Mouse (Mus musculus) embryonic facial prominence, embryonic 12.5 days (tissue): ENCODE measurements at regions not wholly inside any gene's neighbourhood (a gene's known extent, or its start where the extent isn't known, plus 50 kb on each side); places are given as distances from the start of the nearest gene placed in this dataset.
A peak's percentile ranks its signal among the peaks of the same experiment; 100 is the strongest.

Experiments
- ATAC-seq: fragments of 200-750 bp; cut with Nextera tagmentation; 2 replicates; pipeline ENCODE4 v1.8.0; 2017; ENCODE audit not compliant: insufficient number of reproducible peaks, insufficient read depth, low FRiP score, low TSS enrichment
- H3K27ac ChIP-seq: fragments of 300-500 bp; sonication (generic); 2 replicates; pipeline ENCODE4 v1.5.1; 2016; ENCODE audit warnings: mild to moderate bottlenecking
- H3K27me3 ChIP-seq: fragments of 300-500 bp; sonication (generic); 2 replicates; pipeline ENCODE4 v1.6.1; 2016; ENCODE audit warnings: mild to moderate bottlenecking, moderate library complexity
- H3K36me3 ChIP-seq: fragments of 300-500 bp; sonication (generic); 2 replicates; pipeline ENCODE4 v1.6.1; 2016; ENCODE audit warnings: mild to moderate bottlenecking
- H3K4me1 ChIP-seq: fragments of 300-500 bp; sonication (generic); 2 replicates; pipeline ENCODE4 v1.6.1; 2016
- H3K4me2 ChIP-seq: fragments of 300-500 bp; sonication (generic); replicated peaks from 2 replicates; pipeline ENCODE4 v1.6.1; 2016; ENCODE audit warnings: mild to moderate bottlenecking, moderate library complexity
- H3K4me3 ChIP-seq: fragments of 300-500 bp; sonication (generic); 2 replicates; pipeline ENCODE4 v1.5.1; 2016; ENCODE audit warnings: mild to moderate bottlenecking
- H3K9ac ChIP-seq: fragments of 300-500 bp; sonication (generic); 2 replicates; pipeline ENCODE4 v1.6.1; 2016; ENCODE audit warnings: mild to moderate bottlenecking, moderate library complexity
- H3K9me3 ChIP-seq: fragments of 300-500 bp; sonication (generic); 2 replicates; pipeline ENCODE4 v1.6.1; 2016; ENCODE audit warnings: mild to moderate bottlenecking, moderate library complexity
- WGBS: fragments of 180-500 bp; shearing (Covaris S2); methylation state at CpG from one replicate; pipeline ENCODE4 v1.1.7; 2016; 5-methylcytosine and 5-hydroxymethylcytosine counted together

- H3K9ac ChIP-seq: no peak overlapping the region
- H3K4me3 ChIP-seq: no peak overlapping the region
- H3K36me3 ChIP-seq: no peaks in the 10 kb centered on the region
- H3K9me3 ChIP-seq: no peaks in the 10 kb centered on the region
- H3K27ac ChIP-seq: no peak overlapping the region
- no peaks in the 10 kb centered on the region for H3K4me1 ChIP-seq
- no peak for ATAC-seq
- WGBS: 68% methylated on average over 2 of the region's 2 CpGs
- H3K27me3 ChIP-seq: no peaks in the 10 kb centered on the region
- no peak overlapping the region for H3K4me2 ChIP-seq
Observed at GRCm38 (mm10) chr15:93091396-93091795, 183.6 kb downstream of the Gxylt1 start.

- no peak for ATAC-seq
- H3K9me3 ChIP-seq: no peaks in the 10 kb centered on the region
- no peak overlapping the region for H3K4me3 ChIP-seq
- H3K4me2 ChIP-seq: no peak overlapping the region
- 37% methylated on average over 13 of the region's 13 CpGs for WGBS
- H3K27ac ChIP-seq: no peak overlapping the region
- no peaks in the 10 kb centered on the region for H3K36me3 ChIP-seq
- H3K9ac ChIP-seq: no peak overlapping the region
- 0 out of 2 replicates have a peak, but pooled peaks cover 5% of the 10 kb centered on the region for H3K4me1 ChIP-seq
- no peaks in the 10 kb centered on the region for H3K27me3 ChIP-seq
Observed at GRCm38 (mm10) chr15:93089347-93089746, 185.6 kb downstream of the Gxylt1 start.

- 0 out of 2 replicates have a peak, but pooled peaks have one; percentile 41 for ATAC-seq
- H3K4me1 ChIP-seq: 0 out of 2 replicates have a peak, but pooled peaks cover 5% of the 10 kb centered on the region
- 44% methylated on average over 14 of the region's 14 CpGs for WGBS
- no peaks in the 10 kb centered on the region for H3K27me3 ChIP-seq
- H3K36me3 ChIP-seq: no peaks in the 10 kb centered on the region
- H3K9me3 ChIP-seq: no peaks in the 10 kb centered on the region
- no peak overlapping the region for H3K4me2 ChIP-seq
- no peak overlapping the region for H3K9ac ChIP-seq
- no peak overlapping the region for H3K4me3 ChIP-seq
- H3K27ac ChIP-seq: no peak overlapping the region
Observed at GRCm38 (mm10) chr15:93084967-93085617, 189.9 kb downstream of the Gxylt1 start.

GRCm38 (mm10) chr15:93074070-93074469 is 200.9 kb downstream of the Gxylt1 start:
- Histone ChIP-seq H3K9ac (no peak overlapping the region), H3K27me3 (no peaks in the 10 kb centered on the region), H3K4me3 (no peak overlapping the region), H3K27ac (no peak overlapping the region), H3K36me3 (no peaks in the 10 kb centered on the region), H3K9me3 (no peaks in the 10 kb centered on the region), H3K4me2 (no peak overlapping the region), H3K4me1 (no peaks in the 10 kb centered on the region)
- ATAC-seq: no peak
- 52% methylated on average over 6 of the region's 6 CpGs for WGBS

DNA sequence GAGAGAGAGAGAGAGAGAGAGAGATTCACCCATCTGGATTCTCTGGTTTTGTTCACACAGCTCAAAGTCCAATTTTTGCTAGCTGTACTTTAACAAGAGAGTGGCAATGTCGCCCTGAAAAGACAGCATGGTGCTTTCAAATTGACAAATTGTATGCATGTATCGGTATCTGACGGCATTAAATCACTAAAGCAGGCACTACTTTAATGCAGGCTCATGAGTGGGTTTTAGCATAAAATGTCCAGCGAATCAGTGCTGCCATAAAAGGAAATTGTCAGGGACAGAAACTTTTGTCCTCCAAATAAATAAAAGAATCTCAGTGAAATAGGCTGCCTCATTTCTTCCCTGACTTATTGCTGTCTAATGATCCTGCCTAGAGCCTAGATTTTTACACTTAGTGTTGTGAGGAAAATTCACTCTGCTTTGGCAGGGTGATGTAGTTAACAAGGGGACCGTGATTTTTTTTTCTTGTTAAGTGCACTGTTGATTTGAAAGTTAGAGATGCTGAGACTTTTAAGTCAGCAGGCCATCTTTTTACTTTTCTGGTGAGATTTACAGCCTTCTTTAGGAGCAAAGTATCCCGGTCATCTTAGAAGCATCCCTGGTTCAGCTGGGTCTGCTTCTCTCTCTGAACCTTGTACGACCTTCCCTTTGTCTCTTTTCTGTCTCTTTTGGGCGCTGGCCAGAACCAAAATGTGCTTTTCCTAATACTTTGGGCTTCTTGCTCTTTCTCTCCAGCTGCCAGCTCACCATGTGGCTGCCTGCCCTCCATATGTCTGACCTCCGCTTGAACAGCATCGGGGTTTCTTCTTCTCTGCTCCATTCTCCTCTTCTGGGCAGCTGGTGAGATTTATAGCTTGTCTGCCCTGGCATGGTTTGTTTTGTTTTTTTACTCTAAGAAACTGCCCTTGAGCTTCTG is 212.5 kb downstream of the Gxylt1 start:
- Histone ChIP-seq H3K4me1 (no peaks in the 10 kb centered on the region), H3K27ac (no peak overlapping the region), H3K36me3 (no peaks in the 10 kb centered on the region), H3K4me2 (no peak overlapping the region), H3K9me3 (no peaks in the 10 kb centered on the region), H3K4me3 (no peak overlapping the region), H3K27me3 (no peaks in the 10 kb centered on the region), H3K9ac (no peak overlapping the region)
- 72% methylated on average over 10 of the region's 10 CpGs for WGBS
- ATAC-seq: no peak

DNA sequence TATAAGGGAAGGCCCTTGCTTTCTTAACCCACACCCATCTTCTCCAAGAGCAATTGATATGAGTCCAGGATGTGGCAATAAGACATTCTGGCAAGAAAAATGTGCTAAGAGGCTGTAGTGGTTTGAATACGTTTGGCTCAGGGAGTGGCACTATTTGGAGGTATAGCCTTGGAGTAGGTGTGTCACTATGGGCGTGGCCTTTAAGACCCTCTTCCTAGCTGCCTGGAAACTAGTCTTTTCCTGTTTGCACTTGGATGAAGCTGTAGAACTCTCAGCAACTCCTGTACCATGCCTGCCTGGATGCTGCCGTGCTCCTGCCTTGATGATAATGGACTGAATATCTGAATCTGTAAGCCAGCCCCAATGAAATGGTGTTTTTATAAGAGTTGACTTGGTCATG is 221.5 kb downstream of the Gxylt1 start:
- Histone ChIP-seq H3K36me3 (no peaks in the 10 kb centered on the region), H3K27ac (no peak overlapping the region), H3K4me1 (no peaks in the 10 kb centered on the region), H3K4me2 (no peak overlapping the region), H3K9me3 (no peaks in the 10 kb centered on the region), H3K27me3 (no peaks in the 10 kb centered on the region), H3K9ac (no peak overlapping the region), H3K4me3 (no peak overlapping the region)
- WGBS: 84% methylated on average over 3 of the region's 3 CpGs
- ATAC-seq: no peak

DNA sequence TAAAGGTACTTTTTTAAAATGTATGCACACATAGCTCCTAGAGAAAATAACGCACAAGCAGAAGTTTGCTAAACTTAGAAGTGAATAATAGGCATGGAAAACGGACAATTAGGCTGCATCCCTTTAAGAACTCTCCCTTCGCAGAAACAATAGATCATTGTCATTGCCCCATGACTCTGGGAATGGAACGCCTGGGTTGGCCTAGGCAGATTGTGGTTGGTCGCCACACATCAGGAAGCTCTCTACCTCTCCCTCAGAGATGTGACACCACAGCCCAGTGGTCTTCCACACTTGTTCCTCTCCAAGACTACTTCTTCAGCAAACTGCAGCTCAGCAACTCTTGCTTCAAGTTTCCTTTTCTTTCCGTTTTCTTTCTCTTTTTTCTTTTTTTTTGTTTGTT is 247.8 kb downstream of the Gxylt1 start:
- ATAC-seq: no peak
- no peak overlapping the region for H3K4me2 ChIP-seq
- H3K27ac ChIP-seq: no peak overlapping the region
- no peak overlapping the region for H3K9ac ChIP-seq
- no peaks in the 10 kb centered on the region for H3K36me3 ChIP-seq
- H3K4me1 ChIP-seq: no peaks in the 10 kb centered on the region
- WGBS: 30% methylated on average over 6 of the region's 6 CpGs
- no peaks in the 10 kb centered on the region for H3K9me3 ChIP-seq
- H3K27me3 ChIP-seq: no peaks in the 10 kb centered on the region
- H3K4me3 ChIP-seq: no peak overlapping the region

GRCm38 (mm10) chr15:93026456-93027078 is 248.4 kb downstream of the Gxylt1 start:
- Histone ChIP-seq H3K4me1 (no peaks in the 10 kb centered on the region), H3K4me2 (no peak overlapping the region), H3K27me3 (no peaks in the 10 kb centered on the region), H3K4me3 (no peak overlapping the region), H3K9ac (no peak overlapping the region), H3K36me3 (no peaks in the 10 kb centered on the region), H3K9me3 (no peaks in the 10 kb centered on the region), H3K27ac (no peak overlapping the region)
- 65% methylated on average over 11 of the region's 11 CpGs for WGBS
- ATAC-seq: no peak

- Histone ChIP-seq H3K4me2 (no peak overlapping the region), H3K4me3 (no peak overlapping the region), H3K9me3 (no peaks in the 10 kb centered on the region), H3K9ac (no peak overlapping the region), H3K27me3 (no peaks in the 10 kb centered on the region), H3K27ac (no peak overlapping the region), H3K36me3 (no peaks in the 10 kb centered on the region), H3K4me1 (no peaks in the 10 kb centered on the region)
- no peak for ATAC-seq
- WGBS: 79% methylated on average over 9 of the region's 9 CpGs
Observed at GRCm38 (mm10) chr15:93025791-93026190, 249.2 kb downstream of the Gxylt1 start.

GRCm38 (mm10) chr15:93024171-93024570 is 250.8 kb downstream of the Gxylt1 start:
- Histone ChIP-seq H3K36me3 (no peaks in the 10 kb centered on the region), H3K9me3 (no peaks in the 10 kb centered on the region), H3K4me3 (no peak overlapping the region), H3K27ac (no peak overlapping the region), H3K4me1 (no peaks in the 10 kb centered on the region), H3K9ac (no peak overlapping the region), H3K27me3 (no peaks in the 10 kb centered on the region), H3K4me2 (no peak overlapping the region)
- ATAC-seq: no peak
- 66% methylated on average over 6 of the region's 6 CpGs for WGBS

DNA sequence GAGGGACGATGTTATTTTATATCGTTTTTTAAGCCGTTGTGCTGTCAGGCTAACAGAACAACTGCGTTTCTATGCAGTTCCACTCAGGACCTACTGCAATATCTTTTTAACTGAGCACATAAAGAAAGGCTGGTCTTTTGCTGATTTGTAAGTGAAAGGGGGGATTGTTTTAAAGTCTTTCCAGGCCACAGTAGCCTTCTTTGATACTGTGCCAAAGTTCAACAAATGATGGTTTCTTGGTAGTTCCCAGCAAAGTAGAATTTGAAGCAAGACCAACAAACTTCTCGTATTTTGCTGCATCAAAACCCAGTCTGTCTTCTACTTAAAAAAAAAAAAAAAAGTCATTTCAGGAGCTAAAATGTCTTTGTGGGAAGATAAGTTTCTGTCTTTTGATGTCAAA is 263.8 kb downstream of the Gxylt1 start:
- Histone ChIP-seq H3K4me2 (no peak overlapping the region), H3K36me3 (no peaks in the 10 kb centered on the region), H3K9me3 (no peaks in the 10 kb centered on the region), H3K9ac (no peak overlapping the region), H3K27ac (no peak overlapping the region), H3K4me3 (no peak overlapping the region), H3K4me1 (peaks cover 3% of the 10 kb centered on the region; the same call in 1 of the 2 replicates), H3K27me3 (no peaks in the 10 kb centered on the region)
- WGBS: 52% methylated on average over 5 of the region's 5 CpGs
- ATAC-seq: no peak

DNA sequence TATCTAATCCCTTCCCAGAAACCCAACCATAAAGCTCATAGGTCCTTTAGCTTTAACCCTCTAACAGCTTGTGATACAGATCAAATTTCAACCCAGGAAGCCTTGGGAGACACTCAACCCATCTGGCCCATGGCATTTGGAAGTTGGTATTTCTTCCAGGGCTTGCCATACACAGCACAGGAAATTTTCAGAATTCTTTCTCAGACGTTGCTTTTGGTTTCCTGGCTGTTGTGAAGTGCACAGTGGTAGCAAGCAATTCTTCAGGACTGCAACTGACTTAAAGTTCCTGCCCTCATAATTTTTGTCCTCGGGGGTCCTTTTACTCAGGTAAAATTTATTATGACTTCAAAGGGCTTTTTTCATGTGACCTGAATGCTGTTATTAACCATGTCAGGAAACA is 264.4 kb downstream of the Gxylt1 start:
- no peaks in the 10 kb centered on the region for H3K27me3 ChIP-seq
- peaks cover 3% of the 10 kb centered on the region; the same call in 1 of the 2 replicates for H3K4me1 ChIP-seq
- no peak overlapping the region for H3K27ac ChIP-seq
- no peak overlapping the region for H3K9ac ChIP-seq
- H3K36me3 ChIP-seq: no peaks in the 10 kb centered on the region
- ATAC-seq: no peak
- no peaks in the 10 kb centered on the region for H3K9me3 ChIP-seq
- WGBS: 30% methylated on average over 2 of the region's 2 CpGs
- H3K4me2 ChIP-seq: no peak overlapping the region
- H3K4me3 ChIP-seq: no peak overlapping the region
